Mouse (Mus musculus): ENCODE results near the gene D630003M21Rik. TPM values are rescaled to one million over a fixed set of nuclear protein-coding genes. Genes with fewer than 3 reads are reported as not detected.

Gene D630003M21Rik
- polyA plus RNA-seq, 1 experiment = 3.1 TPM

GRCm38 (mm10) chr2:158157654-158158053 lies 71.4 kb downstream of the D630003M21Rik start:
- Histone ChIP-seq H3K27ac (ENCODE audit: control insufficient read depth, insufficient read depth, low read length) (no peak overlapping the region), H3K27me3 (ENCODE audit: control insufficient read depth, insufficient read depth, low read length) (no peaks in the 10 kb centered on the region), H3K4me3 (ENCODE audit: control insufficient read depth, insufficient read depth, low read length) (no peak overlapping the region), H3K36me3 (ENCODE audit: control insufficient read depth, insufficient read depth, low read length) (no peaks in the 10 kb centered on the region), H3K4me1 (replicated peaks; ENCODE audit: control insufficient read depth, insufficient read depth, low read length) (peaks cover 42% of the 10 kb centered on the region)
- TF ChIP-seq POLR2A (IDR thresholded peaks at IDR 0.05; ENCODE audit: control insufficient read depth, extremely low read depth, insufficient read depth, low read length, poor library complexity) = no peak
- no peak for TF ChIP-seq CTCF (IDR thresholded peaks at IDR 0.05; ENCODE audit: borderline replicate concordance, control insufficient read depth, extremely low read depth, insufficient read depth, low read length, poor library complexity)
- DNase-seq = no peak
- WGBS = 95% methylated on average over 8 of the region's 8 CpGs

GRCm38 (mm10) chr2:158156487-158156886 lies 72.5 kb downstream of the D630003M21Rik start:
- 49% methylated on average over 9 of the region's 9 CpGs for WGBS
- H3K27me3 ChIP-seq (ENCODE audit: control insufficient read depth, insufficient read depth, low read length) = no peaks in the 10 kb centered on the region

GRCm38 (mm10) chr2:158155615-158156014 lies 73.4 kb downstream of the D630003M21Rik start:
- no peak for DNase-seq
- H3K36me3 ChIP-seq (ENCODE audit: control insufficient read depth, insufficient read depth, low read length) = no peaks in the 10 kb centered on the region
- H3K27me3 ChIP-seq (ENCODE audit: control insufficient read depth, insufficient read depth, low read length) = no peaks in the 10 kb centered on the region
- H3K4me3 ChIP-seq (ENCODE audit: control insufficient read depth, insufficient read depth, low read length) = no peak overlapping the region
- 79% methylated on average over 2 of the region's 2 CpGs for WGBS
- TF ChIP-seq CTCF (IDR thresholded peaks at IDR 0.05; ENCODE audit: borderline replicate concordance, control insufficient read depth, extremely low read depth, insufficient read depth, low read length, poor library complexity) (no peak), POLR2A (IDR thresholded peaks at IDR 0.05; ENCODE audit: control insufficient read depth, extremely low read depth, insufficient read depth, low read length, poor library complexity) (no peak)
- no peak overlapping the region for H3K27ac ChIP-seq (ENCODE audit: control insufficient read depth, insufficient read depth, low read length)
- peaks cover 29% of the 10 kb centered on the region for H3K4me1 ChIP-seq (replicated peaks; ENCODE audit: control insufficient read depth, insufficient read depth, low read length)

More at GRCm38 (mm10) chr2:158156487-158156886, 72.5 kb downstream of the D630003M21Rik start:
- Histone ChIP-seq H3K36me3 (ENCODE audit: control insufficient read depth, insufficient read depth, low read length) (no peaks in the 10 kb centered on the region), H3K4me1 (replicated peaks; ENCODE audit: control insufficient read depth, insufficient read depth, low read length) (peaks cover 37% of the 10 kb centered on the region), H3K27ac (ENCODE audit: control insufficient read depth, insufficient read depth, low read length) (no peak overlapping the region), H3K4me3 (ENCODE audit: control insufficient read depth, insufficient read depth, low read length) (no peak overlapping the region)
- DNase-seq = no peak
- TF ChIP-seq POLR2A (IDR thresholded peaks at IDR 0.05; ENCODE audit: control insufficient read depth, extremely low read depth, insufficient read depth, low read length, poor library complexity) (no peak), CTCF (IDR thresholded peaks at IDR 0.05; ENCODE audit: borderline replicate concordance, control insufficient read depth, extremely low read depth, insufficient read depth, low read length, poor library complexity) (no peak)

- TF ChIP-seq POLR2A (IDR thresholded peaks at IDR 0.05; ENCODE audit: control insufficient read depth, extremely low read depth, insufficient read depth, low read length, poor library complexity) (no peak), CTCF (IDR thresholded peaks at IDR 0.05; ENCODE audit: borderline replicate concordance, control insufficient read depth, extremely low read depth, insufficient read depth, low read length, poor library complexity) (no peak)
- H3K4me3 ChIP-seq (ENCODE audit: control insufficient read depth, insufficient read depth, low read length) = no peak overlapping the region
- H3K27ac ChIP-seq (ENCODE audit: control insufficient read depth, insufficient read depth, low read length) = no peak overlapping the region
- H3K4me1 ChIP-seq (replicated peaks; ENCODE audit: control insufficient read depth, insufficient read depth, low read length) = peaks cover 24% of the 10 kb centered on the region
- no peak for DNase-seq
- WGBS = 86% methylated on average over 7 of the region's 7 CpGs
- no peaks in the 10 kb centered on the region for H3K27me3 ChIP-seq (ENCODE audit: control insufficient read depth, insufficient read depth, low read length)
- no peaks in the 10 kb centered on the region for H3K36me3 ChIP-seq (ENCODE audit: control insufficient read depth, insufficient read depth, low read length)
These were observed 73.9 kb downstream of the D630003M21Rik start for GRCm38 (mm10) chr2:158155101-158155500.

GRCm38 (mm10) chr2:158154641-158155040 lies 74.4 kb downstream of the D630003M21Rik start:
- no peak overlapping the region for H3K27ac ChIP-seq (ENCODE audit: control insufficient read depth, insufficient read depth, low read length)
- TF ChIP-seq CTCF (IDR thresholded peaks at IDR 0.05; ENCODE audit: borderline replicate concordance, control insufficient read depth, extremely low read depth, insufficient read depth, low read length, poor library complexity) (no peak), POLR2A (IDR thresholded peaks at IDR 0.05; ENCODE audit: control insufficient read depth, extremely low read depth, insufficient read depth, low read length, poor library complexity) (no peak)

GRCm38 (mm10) chr2:158153728-158154343 lies 75.2 kb downstream of the D630003M21Rik start:
- no peak overlapping the region for H3K27ac ChIP-seq (ENCODE audit: control insufficient read depth, insufficient read depth, low read length)

More at GRCm38 (mm10) chr2:158154641-158155040, 74.4 kb downstream of the D630003M21Rik start:
- 74% methylated on average over 8 of the region's 8 CpGs for WGBS
- Histone ChIP-seq H3K36me3 (ENCODE audit: control insufficient read depth, insufficient read depth, low read length) (no peaks in the 10 kb centered on the region), H3K4me3 (ENCODE audit: control insufficient read depth, insufficient read depth, low read length) (no peak overlapping the region), H3K4me1 (replicated peaks; ENCODE audit: control insufficient read depth, insufficient read depth, low read length) (peaks cover 21% of the 10 kb centered on the region), H3K27me3 (ENCODE audit: control insufficient read depth, insufficient read depth, low read length) (no peaks in the 10 kb centered on the region)
- DNase-seq = no peak

More at GRCm38 (mm10) chr2:158153728-158154343, 75.2 kb downstream of the D630003M21Rik start:
- peaks cover 17% of the 10 kb centered on the region for H3K4me1 ChIP-seq (replicated peaks; ENCODE audit: control insufficient read depth, insufficient read depth, low read length)
- no peaks in the 10 kb centered on the region for H3K27me3 ChIP-seq (ENCODE audit: control insufficient read depth, insufficient read depth, low read length)
- H3K36me3 ChIP-seq (ENCODE audit: control insufficient read depth, insufficient read depth, low read length) = no peaks in the 10 kb centered on the region
- WGBS = under 1% methylated on average over 22 of the region's 22 CpGs
- peak overlapping the region; percentile 23 for H3K4me3 ChIP-seq (ENCODE audit: control insufficient read depth, insufficient read depth, low read length)
- TF ChIP-seq CTCF (IDR thresholded peaks at IDR 0.05; ENCODE audit: borderline replicate concordance, control insufficient read depth, extremely low read depth, insufficient read depth, low read length, poor library complexity) (no peak), POLR2A (IDR thresholded peaks at IDR 0.05; ENCODE audit: control insufficient read depth, extremely low read depth, insufficient read depth, low read length, poor library complexity) (no peak)
- peak; percentile 31 for DNase-seq

Measured in thymus, adult 2 months (tissue).